Mouse (Mus musculus) inflammation-experienced regulatory T-cells, adult 6 months (primary cell): ENCODE data around the gene Rpl13. TPM values are rescaled to one million over a fixed set of nuclear protein-coding genes. Genes with fewer than 3 reads are reported as not detected.

Experiments
- ATAC-seq: one replicate; pipeline ENCODE4 v1.8.0; 2017
- polyA plus RNA-seq, 3 experiments: library from polyadenylated mRNA; unstranded; fragments of 100-300 nt; shearing (Covaris generic); gene quantifications; one replicate each; pipeline ENCODE4 v1.2.1; 2017

Rpl13 gene
- polyA plus RNA-seq, 3 experiments from 2014 or later, result 1,514 to 2,679 (median 2,672) TPM

- no peak for ATAC-seq
Measured at GRCm38 (mm10) chr8:123108953-123109352, 6.8 kb downstream of the Rpl13 start.

- peak; percentile 60 for ATAC-seq
Measured at GRCm38 (mm10) chr8:123110649-123111048, 8.5 kb downstream of the Rpl13 start.

GRCm38 (mm10) chr8:123112892-123113291, 10.7 kb downstream of the Rpl13 start:
- ATAC-seq, result no peak

GRCm38 (mm10) chr8:123113908-123114469, 11.8 kb downstream of the Rpl13 start:
- ATAC-seq, result peak; percentile 60

GRCm38 (mm10) chr8:123114644-123115043, 12.5 kb downstream of the Rpl13 start:
- no peak for ATAC-seq

- ATAC-seq, result peak; percentile 27
Measured at GRCm38 (mm10) chr8:123117127-123117731, 15.1 kb downstream of the Rpl13 start, which contains the start of gene Cpne7. TSS of gene Cpne7 (plus strand) at chr8:123117374.

GRCm38 (mm10) chr8:123117744-123118143, 15.6 kb downstream of the Rpl13 start:
- ATAC-seq, result no peak

- ATAC-seq, result no peak
Measured at GRCm38 (mm10) chr8:123122059-123122458, 19.9 kb downstream of the Rpl13 start.

GRCm38 (mm10) chr8:123122670-123123069, 20.5 kb downstream of the Rpl13 start:
- ATAC-seq, result no peak

- no peak for ATAC-seq
Measured at GRCm38 (mm10) chr8:123126193-123126816, 24.2 kb downstream of the Rpl13 start.

GRCm38 (mm10) chr8:123131041-123131440, 28.9 kb downstream of the Rpl13 start:
- ATAC-seq, result no peak

GRCm38 (mm10) chr8:123132953-123133352, 30.8 kb downstream of the Rpl13 start:
- no peak for ATAC-seq

- ATAC-seq, result no peak
Measured at GRCm38 (mm10) chr8:123134149-123134713, 32.1 kb downstream of the Rpl13 start.

GRCm38 (mm10) chr8:123135406-123135805, 33.3 kb downstream of the Rpl13 start:
- no peak for ATAC-seq

- no peak for ATAC-seq
Measured at GRCm38 (mm10) chr8:123135806-123136205, 33.7 kb downstream of the Rpl13 start.

- no peak for ATAC-seq
Measured at GRCm38 (mm10) chr8:123136287-123136686, 34.1 kb downstream of the Rpl13 start.

GRCm38 (mm10) chr8:123137645-123138077, 35.5 kb downstream of the Rpl13 start:
- ATAC-seq, result no peak

GRCm38 (mm10) chr8:123138741-123139140, 36.6 kb downstream of the Rpl13 start:
- ATAC-seq, result no peak

GRCm38 (mm10) chr8:123141741-123142462, 39.8 kb downstream of the Rpl13 start:
- ATAC-seq, result no peak

- no peak for ATAC-seq
Measured at GRCm38 (mm10) chr8:123145279-123145678, 43.1 kb downstream of the Rpl13 start.

GRCm38 (mm10) chr8:123146390-123146789, 44.2 kb downstream of the Rpl13 start:
- no peak for ATAC-seq

GRCm38 (mm10) chr8:123150737-123151171, 48.6 kb downstream of the Rpl13 start:
- ATAC-seq, result no peak
